Mouse (Mus musculus): ENCODE results near the gene Tst. TPM values are rescaled to one million over a fixed set of nuclear protein-coding genes. Genes with fewer than 3 reads are reported as not detected.

Gene Tst
- total RNA-seq, 1 experiment from 2014 or later: 3.1 TPM

- ATAC-seq (ENCODE audit: extremely low read depth, insufficient number of reproducible peaks, low FRiP score, poor library complexity, severe bottlenecking): no peak
Measured at GRCm38 (mm10) chr15:78431541-78432121, 25.9 kb upstream of the Tst start.

GRCm38 (mm10) chr15:78430874-78431273, 25.2 kb upstream of the Tst start:
- ATAC-seq (ENCODE audit: extremely low read depth, insufficient number of reproducible peaks, low FRiP score, poor library complexity, severe bottlenecking): no peak

GRCm38 (mm10) chr15:78429871-78430622, 24.3 kb upstream of the Tst start:
- no peak for ATAC-seq (ENCODE audit: extremely low read depth, insufficient number of reproducible peaks, low FRiP score, poor library complexity, severe bottlenecking)

GRCm38 (mm10) chr15:78429139-78429459, 23.4 kb upstream of the Tst start:
- ATAC-seq (ENCODE audit: extremely low read depth, insufficient number of reproducible peaks, low FRiP score, poor library complexity, severe bottlenecking): no peak

- no peak for ATAC-seq (ENCODE audit: extremely low read depth, insufficient number of reproducible peaks, low FRiP score, poor library complexity, severe bottlenecking)
Measured at GRCm38 (mm10) chr15:78428391-78429138, 22.9 kb upstream of the Tst start, which contains the start of gene Kctd17. Gene Kctd17, plus strand, starts transcription at chr15:78428564.

GRCm38 (mm10) chr15:78425230-78425629, 19.5 kb upstream of the Tst start:
- ATAC-seq (ENCODE audit: extremely low read depth, insufficient number of reproducible peaks, low FRiP score, poor library complexity, severe bottlenecking): no peak

GRCm38 (mm10) chr15:78424507-78424906, 18.8 kb upstream of the Tst start:
- ATAC-seq (ENCODE audit: extremely low read depth, insufficient number of reproducible peaks, low FRiP score, poor library complexity, severe bottlenecking): no peak

- ATAC-seq (ENCODE audit: extremely low read depth, insufficient number of reproducible peaks, low FRiP score, poor library complexity, severe bottlenecking): peak; percentile 80
Measured at GRCm38 (mm10) chr15:78422046-78422956, 16.6 kb upstream of the Tst start.

- no peak for ATAC-seq (ENCODE audit: extremely low read depth, insufficient number of reproducible peaks, low FRiP score, poor library complexity, severe bottlenecking)
Measured at GRCm38 (mm10) chr15:78420395-78420794, 14.7 kb upstream of the Tst start.

GRCm38 (mm10) chr15:78416937-78417336, 11.2 kb upstream of the Tst start:
- no peak for ATAC-seq (ENCODE audit: extremely low read depth, insufficient number of reproducible peaks, low FRiP score, poor library complexity, severe bottlenecking)

- ATAC-seq (ENCODE audit: extremely low read depth, insufficient number of reproducible peaks, low FRiP score, poor library complexity, severe bottlenecking): no peak
Measured at GRCm38 (mm10) chr15:78414157-78414556, 8.4 kb upstream of the Tst start.

GRCm38 (mm10) chr15:78413719-78414117, 8.0 kb upstream of the Tst start:
- no peak for ATAC-seq (ENCODE audit: extremely low read depth, insufficient number of reproducible peaks, low FRiP score, poor library complexity, severe bottlenecking)

- ATAC-seq (ENCODE audit: extremely low read depth, insufficient number of reproducible peaks, low FRiP score, poor library complexity, severe bottlenecking): no peak
Measured at GRCm38 (mm10) chr15:78413083-78413718, 7.5 kb upstream of the Tst start.

- ATAC-seq (ENCODE audit: extremely low read depth, insufficient number of reproducible peaks, low FRiP score, poor library complexity, severe bottlenecking): no peak
Measured at GRCm38 (mm10) chr15:78409570-78410052, 3.9 kb upstream of the Tst start.

GRCm38 (mm10) chr15:78406293-78406934, 707 bp upstream of the Tst start, which contains the start of gene Mpst:
Gene Mpst, plus strand, starts transcription at chr15:78406416.
- ATAC-seq (ENCODE audit: extremely low read depth, insufficient number of reproducible peaks, low FRiP score, poor library complexity, severe bottlenecking): peak; percentile 86

- no peak for ATAC-seq (ENCODE audit: extremely low read depth, insufficient number of reproducible peaks, low FRiP score, poor library complexity, severe bottlenecking)
Measured at GRCm38 (mm10) chr15:78405098-78405497, 609 bp downstream of the Tst start.

- ATAC-seq (ENCODE audit: extremely low read depth, insufficient number of reproducible peaks, low FRiP score, poor library complexity, severe bottlenecking): no peak
Measured at GRCm38 (mm10) chr15:78403896-78404295, 1.8 kb downstream of the Tst start.

- no peak for ATAC-seq (ENCODE audit: extremely low read depth, insufficient number of reproducible peaks, low FRiP score, poor library complexity, severe bottlenecking)
Measured at GRCm38 (mm10) chr15:78403301-78403741, 2.4 kb downstream of the Tst start.

All from neutrophil, adult 5-6 weeks (primary cell).